Mouse (Mus musculus): ENCODE results near the gene Hdac5. TPM values are rescaled to one million over a fixed set of nuclear protein-coding genes. Genes with fewer than 3 reads are reported as not detected.
A peak's percentile ranks its signal among the peaks of the same experiment; 100 is the strongest.

Gene Hdac5
- polyA plus RNA-seq, 1 experiment = 237 TPM

GRCm38 (mm10) chr11:102209742-102210141 is 20.2 kb downstream of the Hdac5 start:
- no peak overlapping the region for H3K4me3 ChIP-seq (ENCODE audit: insufficient read depth, low read length)
- TF ChIP-seq POLR2A (IDR thresholded peaks at IDR 0.05; ENCODE audit: extremely low read depth, insufficient read depth, low read length) = no peak
- peak; percentile 63 for TF ChIP-seq CTCF (IDR thresholded peaks at IDR 0.05; ENCODE audit: extremely low read depth, insufficient read depth, low read length)
- H3K4me1 ChIP-seq (ENCODE audit: control insufficient read depth, insufficient read depth, low read length) = peaks cover 21% of the 10 kb centered on the region
- H3K27ac ChIP-seq (ENCODE audit: insufficient read depth, low read length) = no peak overlapping the region

GRCm38 (mm10) chr11:102208846-102209245 is 21.1 kb downstream of the Hdac5 start:
- TF ChIP-seq CTCF (IDR thresholded peaks at IDR 0.05; ENCODE audit: extremely low read depth, insufficient read depth, low read length) = no peak
- TF ChIP-seq POLR2A (IDR thresholded peaks at IDR 0.05; ENCODE audit: extremely low read depth, insufficient read depth, low read length) = no peak
- Histone ChIP-seq H3K27ac (ENCODE audit: insufficient read depth, low read length) (no peak overlapping the region), H3K4me3 (ENCODE audit: insufficient read depth, low read length) (no peak overlapping the region), H3K4me1 (ENCODE audit: control insufficient read depth, insufficient read depth, low read length) (peaks cover 18% of the 10 kb centered on the region)

- H3K4me1 ChIP-seq (ENCODE audit: control insufficient read depth, insufficient read depth, low read length) = peaks cover 14% of the 10 kb centered on the region
- H3K4me3 ChIP-seq (ENCODE audit: insufficient read depth, low read length) = no peak overlapping the region
- TF ChIP-seq CTCF (IDR thresholded peaks at IDR 0.05; ENCODE audit: extremely low read depth, insufficient read depth, low read length) = no peak
- no peak for TF ChIP-seq POLR2A (IDR thresholded peaks at IDR 0.05; ENCODE audit: extremely low read depth, insufficient read depth, low read length)
- peak overlapping the region; percentile 4; the same call in 1 of the 2 replicates for H3K27ac ChIP-seq (ENCODE audit: insufficient read depth, low read length)
Observed at GRCm38 (mm10) chr11:102207825-102208777, 21.9 kb downstream of the Hdac5 start.

GRCm38 (mm10) chr11:102206481-102206880 is 23.5 kb downstream of the Hdac5 start:
- Histone ChIP-seq H3K4me3 (ENCODE audit: insufficient read depth, low read length) (no peak overlapping the region), H3K27ac (ENCODE audit: insufficient read depth, low read length) (no peak overlapping the region), H3K4me1 (ENCODE audit: control insufficient read depth, insufficient read depth, low read length) (peaks cover 12% of the 10 kb centered on the region)
- TF ChIP-seq CTCF (IDR thresholded peaks at IDR 0.05; ENCODE audit: extremely low read depth, insufficient read depth, low read length) (no peak), POLR2A (IDR thresholded peaks at IDR 0.05; ENCODE audit: extremely low read depth, insufficient read depth, low read length) (no peak)

GRCm38 (mm10) chr11:102201408-102201821 is 28.6 kb downstream of the Hdac5 start:
- 0 out of 2 replicates have a peak, but pooled peaks cover 1% of the 10 kb centered on the region for H3K4me1 ChIP-seq (ENCODE audit: control insufficient read depth, insufficient read depth, low read length)

GRCm38 (mm10) chr11:102199856-102200255 is 30.1 kb downstream of the Hdac5 start:
- TF ChIP-seq POLR2A (IDR thresholded peaks at IDR 0.05; ENCODE audit: extremely low read depth, insufficient read depth, low read length) (no peak), CTCF (IDR thresholded peaks at IDR 0.05; ENCODE audit: extremely low read depth, insufficient read depth, low read length) (no peak)
- 0 out of 2 replicates have a peak, but pooled peaks cover 1% of the 10 kb centered on the region for H3K4me1 ChIP-seq (ENCODE audit: control insufficient read depth, insufficient read depth, low read length)
- H3K4me3 ChIP-seq (ENCODE audit: insufficient read depth, low read length) = no peak overlapping the region
- no peak overlapping the region for H3K27ac ChIP-seq (ENCODE audit: insufficient read depth, low read length)

More at GRCm38 (mm10) chr11:102201408-102201821, 28.6 kb downstream of the Hdac5 start:
- H3K4me3 ChIP-seq (ENCODE audit: insufficient read depth, low read length) = no peak overlapping the region
- H3K27ac ChIP-seq (ENCODE audit: insufficient read depth, low read length) = no peak overlapping the region
- TF ChIP-seq POLR2A (IDR thresholded peaks at IDR 0.05; ENCODE audit: extremely low read depth, insufficient read depth, low read length) (no peak), CTCF (IDR thresholded peaks at IDR 0.05; ENCODE audit: extremely low read depth, insufficient read depth, low read length) (peak; percentile 28; the same call in 1 of the 2 replicates)

GRCm38 (mm10) chr11:102198245-102198644 is 31.7 kb downstream of the Hdac5 start:
- no peak overlapping the region for H3K27ac ChIP-seq (ENCODE audit: insufficient read depth, low read length)
- no peak overlapping the region for H3K4me3 ChIP-seq (ENCODE audit: insufficient read depth, low read length)
- H3K4me1 ChIP-seq (ENCODE audit: control insufficient read depth, insufficient read depth, low read length) = 0 out of 2 replicates have a peak, but pooled peaks cover 1% of the 10 kb centered on the region
- TF ChIP-seq POLR2A (IDR thresholded peaks at IDR 0.05; ENCODE audit: extremely low read depth, insufficient read depth, low read length) = no peak
- TF ChIP-seq CTCF (IDR thresholded peaks at IDR 0.05; ENCODE audit: extremely low read depth, insufficient read depth, low read length) = no peak

- no peak overlapping the region for H3K27ac ChIP-seq (ENCODE audit: insufficient read depth, low read length)
- H3K4me1 ChIP-seq (ENCODE audit: control insufficient read depth, insufficient read depth, low read length) = no peaks in the 10 kb centered on the region
- H3K4me3 ChIP-seq (ENCODE audit: insufficient read depth, low read length) = no peak overlapping the region
- TF ChIP-seq POLR2A (IDR thresholded peaks at IDR 0.05; ENCODE audit: extremely low read depth, insufficient read depth, low read length) (no peak), CTCF (IDR thresholded peaks at IDR 0.05; ENCODE audit: extremely low read depth, insufficient read depth, low read length) (no peak)
Observed at GRCm38 (mm10) chr11:102196018-102196797, 33.8 kb downstream of the Hdac5 start.
